Mouse (Mus musculus): ENCODE results near the gene Canx. TPM values are rescaled to one million over a fixed set of nuclear protein-coding genes. Genes with fewer than 3 reads are reported as not detected.
"Not testable (repeated sequence)": the region's sequence is repeated elsewhere in the genome, so short reads cannot be mapped to it uniquely, and the experiment has no call there.

The Canx gene
- polyA plus RNA-seq, 1 experiment from 2014 or later: 331 TPM

DNA sequence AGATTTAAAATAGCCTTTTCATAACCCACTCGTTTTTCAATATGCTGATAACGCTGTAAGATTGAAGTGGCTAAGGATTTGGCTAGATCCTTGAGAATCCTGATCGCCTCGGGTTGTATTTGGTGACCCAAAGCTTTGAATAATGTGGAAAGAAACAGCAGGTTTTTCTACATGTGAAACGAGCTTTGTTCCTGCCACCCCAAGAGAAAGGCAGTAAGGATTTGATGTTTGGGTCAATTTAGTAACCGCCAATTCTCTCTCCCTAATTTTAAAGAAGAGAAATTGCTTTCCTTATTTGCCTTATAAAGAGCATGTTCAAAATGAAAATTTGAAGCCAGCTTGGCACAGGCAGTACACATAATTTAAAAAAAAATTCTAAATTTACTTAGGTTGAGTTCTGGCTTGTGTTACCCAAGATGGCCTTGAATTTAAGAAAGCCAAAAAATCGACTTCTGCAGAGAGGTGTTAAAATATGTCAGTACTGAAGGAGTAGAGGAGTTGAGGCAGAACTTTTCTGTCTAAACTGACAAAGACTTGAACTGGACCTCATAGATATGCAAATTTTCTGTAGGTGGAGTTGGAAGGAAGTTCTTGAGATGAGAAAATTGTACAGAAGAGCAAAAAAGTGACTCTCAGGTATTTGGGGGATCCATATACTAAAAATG is 961 bp upstream of the Canx start:
- no peak for ATAC-seq (ENCODE audit: low FRiP score, low read depth)
- Histone ChIP-seq H3K36me3 (peaks cover 5% of the 10 kb centered on the region; the same call in 1 of the 2 replicates), H3K27me3 (no peaks in the 10 kb centered on the region), H3K4me1 (peaks cover 34% of the 10 kb centered on the region), H3K9ac (peak overlapping the region; percentile 80), H3K4me3 (peak overlapping the region; percentile 94), H3K9me3 (no peaks in the 10 kb centered on the region), H3K4me2 (replicated peaks) (peak overlapping the region; percentile 72), H3K27ac (peak overlapping the region; percentile 88)
- 4% methylated on average over 7 of the region's 7 CpGs for WGBS

GRCm38 (mm10) chr11:50324751-50325471 is 562 bp downstream of the Canx start:
- Histone ChIP-seq H3K4me2 (replicated peaks) (peak overlapping the region; percentile 83), H3K27ac (peak overlapping the region; percentile 88), H3K36me3 (peaks cover 7% of the 10 kb centered on the region; the same call in 1 of the 2 replicates), H3K9ac (peak overlapping the region; percentile 97), H3K4me3 (peak overlapping the region; percentile 94), H3K9me3 (no peaks in the 10 kb centered on the region), H3K4me1 (peaks cover 34% of the 10 kb centered on the region), H3K27me3 (no peaks in the 10 kb centered on the region)
- ATAC-seq (ENCODE audit: low FRiP score, low read depth): peak; percentile 76
- under 1% methylated on average over 34 of the region's 34 CpGs for WGBS

DNA sequence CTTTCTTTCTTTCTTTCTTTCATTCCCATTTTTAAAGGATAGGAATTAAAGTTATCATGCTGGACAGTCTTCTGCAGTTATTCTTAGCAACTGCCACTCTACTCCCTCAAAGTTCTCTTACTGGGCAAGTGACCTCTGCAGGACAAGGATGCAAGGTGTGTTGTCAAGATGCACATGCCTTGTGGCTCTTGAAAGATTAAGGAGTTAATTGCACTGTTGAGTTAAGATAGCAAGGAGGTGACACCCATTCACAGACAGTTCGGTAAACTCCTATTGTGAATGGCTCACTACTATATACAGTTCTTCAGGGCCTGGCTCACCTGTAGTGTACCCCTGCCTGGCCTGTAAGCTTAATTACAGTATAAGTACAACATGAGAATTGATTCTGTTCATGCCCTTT is 1.6 kb downstream of the Canx start:
- peak overlapping the region; percentile 97 for H3K9ac ChIP-seq
- H3K4me3 ChIP-seq: peak overlapping the region; percentile 94
- no peaks in the 10 kb centered on the region for H3K27me3 ChIP-seq
- ATAC-seq (ENCODE audit: low FRiP score, low read depth): no peak
- H3K9me3 ChIP-seq: no peaks in the 10 kb centered on the region
- H3K4me2 ChIP-seq (replicated peaks): peak overlapping the region; percentile 83
- 36% methylated on average over 1 of the region's 1 CpGs for WGBS
- H3K4me1 ChIP-seq: peaks cover 34% of the 10 kb centered on the region
- peaks cover 14% of the 10 kb centered on the region for H3K36me3 ChIP-seq
- no peak overlapping the region for H3K27ac ChIP-seq

- no peak overlapping the region for H3K4me3 ChIP-seq
- peaks cover 10% of the 10 kb centered on the region for H3K36me3 ChIP-seq
- 0 out of 2 replicates have a peak overlapping the region, but pooled peaks have one; percentile 9 for H3K4me2 ChIP-seq (replicated peaks)
- H3K27me3 ChIP-seq: no peaks in the 10 kb centered on the region
- peaks cover 34% of the 10 kb centered on the region for H3K4me1 ChIP-seq
- ATAC-seq (ENCODE audit: low FRiP score, low read depth): no peak
- no peaks in the 10 kb centered on the region for H3K9me3 ChIP-seq
- H3K9ac ChIP-seq: no peak overlapping the region
- no peak overlapping the region for H3K27ac ChIP-seq
Observed at GRCm38 (mm10) chr11:50322345-50322744, 3.1 kb downstream of the Canx start.

- Histone ChIP-seq H3K4me3 (no peak overlapping the region), H3K27me3 (no peaks in the 10 kb centered on the region), H3K9ac (no peak overlapping the region), H3K27ac (no peak overlapping the region), H3K9me3 (no peaks in the 10 kb centered on the region), H3K4me1 (peaks cover 29% of the 10 kb centered on the region), H3K4me2 (replicated peaks) (no peak overlapping the region), H3K36me3 (peaks cover 12% of the 10 kb centered on the region)
- ATAC-seq (ENCODE audit: low FRiP score, low read depth): no peak
- WGBS: 94% methylated on average over 6 of the region's 6 CpGs
Observed at GRCm38 (mm10) chr11:50321239-50321638, 4.2 kb downstream of the Canx start.

DNA sequence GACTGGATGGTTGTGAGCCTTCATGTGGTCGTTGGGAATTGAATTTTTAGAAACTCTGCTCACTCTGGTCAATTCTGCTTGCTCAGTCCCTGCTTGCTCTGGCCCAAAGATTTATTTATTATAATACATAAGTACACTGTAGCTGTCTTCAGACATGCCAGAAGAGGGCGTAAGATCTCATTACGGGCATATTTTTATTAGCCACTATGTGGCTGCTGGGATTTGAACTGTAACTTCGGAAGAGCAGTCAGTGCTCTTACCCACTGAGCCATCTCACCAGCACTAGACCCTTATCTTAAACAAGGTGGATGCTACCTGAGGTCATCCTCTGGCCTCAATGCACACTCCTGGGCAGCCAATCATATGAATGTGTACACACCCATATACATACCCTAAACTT is 6.1 kb downstream of the Canx start:
- peaks cover 12% of the 10 kb centered on the region for H3K36me3 ChIP-seq

GRCm38 (mm10) chr11:50312803-50313202 is 12.7 kb downstream of the Canx start:
- Histone ChIP-seq H3K4me2 (replicated peaks) (no peak overlapping the region), H3K36me3 (peaks cover 35% of the 10 kb centered on the region), H3K27ac (no peak overlapping the region), H3K4me1 (no peaks in the 10 kb centered on the region), H3K9ac (no peak overlapping the region), H3K27me3 (no peaks in the 10 kb centered on the region), H3K9me3 (no peaks in the 10 kb centered on the region), H3K4me3 (no peak overlapping the region)
- no peak for ATAC-seq (ENCODE audit: low FRiP score, low read depth)
- WGBS: 95% methylated on average over 2 of the region's 2 CpGs

More for the DNA sequence above, 6.1 kb downstream of the Canx start:
- not testable (repeated sequence) for H3K9ac ChIP-seq; H3K27ac ChIP-seq; H3K4me3 ChIP-seq; H3K27me3 ChIP-seq; H3K9me3 ChIP-seq; ATAC-seq (ENCODE audit: low FRiP score, low read depth); H3K4me2 ChIP-seq (replicated peaks)
- 90% methylated on average over 4 of the region's 4 CpGs for WGBS
- peaks cover 26% of the 10 kb centered on the region for H3K4me1 ChIP-seq

DNA sequence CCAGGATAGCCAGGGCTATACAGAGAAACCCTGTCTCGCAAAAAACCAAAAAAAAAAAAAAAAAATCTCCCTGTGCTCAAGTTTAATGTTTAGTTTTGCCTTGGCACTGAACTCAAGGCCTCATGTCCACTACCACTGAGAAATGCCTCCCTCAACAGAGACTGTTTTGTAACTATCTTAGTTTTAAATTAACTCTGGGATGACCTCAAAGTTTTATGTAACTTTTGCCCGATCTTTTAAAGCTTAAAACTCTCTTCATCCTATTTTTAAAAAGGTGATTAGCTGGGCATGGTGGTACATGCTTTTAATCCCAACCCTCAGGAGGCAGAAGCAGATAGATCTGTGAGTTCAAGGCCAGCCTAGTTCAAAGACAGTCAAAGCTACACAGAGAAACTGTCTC is 22.1 kb downstream of the Canx start:
- Histone ChIP-seq H3K4me2 (replicated peaks) (no peak overlapping the region), H3K4me3 (no peak overlapping the region), H3K9me3 (no peaks in the 10 kb centered on the region), H3K4me1 (no peaks in the 10 kb centered on the region), H3K36me3 (peaks cover 92% of the 10 kb centered on the region), H3K27me3 (no peaks in the 10 kb centered on the region), H3K9ac (no peak overlapping the region), H3K27ac (no peak overlapping the region)
- ATAC-seq (ENCODE audit: low FRiP score, low read depth): no peak
- 87% methylated on average over 2 of the region's 2 CpGs for WGBS

GRCm38 (mm10) chr11:50292190-50292855 is 33.1 kb downstream of the Canx start, which contains the start of gene Maml1:
Gene Maml1, minus strand, starts transcription at chr11:50292311.
- peak; percentile 98 for ATAC-seq (ENCODE audit: low FRiP score, low read depth)
- H3K4me1 ChIP-seq: peaks cover 24% of the 10 kb centered on the region
- H3K27ac ChIP-seq: peak within 1 kb of the TSS; percentile 98
- peak within 1 kb of the TSS; percentile 100 for H3K9ac ChIP-seq
- peaks cover 50% of the 10 kb centered on the region for H3K36me3 ChIP-seq
- no peaks in the 10 kb centered on the region for H3K9me3 ChIP-seq
- H3K27me3 ChIP-seq: no peaks in the 10 kb centered on the region
- peak within 1 kb of the TSS; percentile 100 for H3K4me3 ChIP-seq
- under 1% methylated on average over 45 of the region's 45 CpGs for WGBS
- peak within 1 kb of the TSS; percentile 86 for H3K4me2 ChIP-seq (replicated peaks)

DNA sequence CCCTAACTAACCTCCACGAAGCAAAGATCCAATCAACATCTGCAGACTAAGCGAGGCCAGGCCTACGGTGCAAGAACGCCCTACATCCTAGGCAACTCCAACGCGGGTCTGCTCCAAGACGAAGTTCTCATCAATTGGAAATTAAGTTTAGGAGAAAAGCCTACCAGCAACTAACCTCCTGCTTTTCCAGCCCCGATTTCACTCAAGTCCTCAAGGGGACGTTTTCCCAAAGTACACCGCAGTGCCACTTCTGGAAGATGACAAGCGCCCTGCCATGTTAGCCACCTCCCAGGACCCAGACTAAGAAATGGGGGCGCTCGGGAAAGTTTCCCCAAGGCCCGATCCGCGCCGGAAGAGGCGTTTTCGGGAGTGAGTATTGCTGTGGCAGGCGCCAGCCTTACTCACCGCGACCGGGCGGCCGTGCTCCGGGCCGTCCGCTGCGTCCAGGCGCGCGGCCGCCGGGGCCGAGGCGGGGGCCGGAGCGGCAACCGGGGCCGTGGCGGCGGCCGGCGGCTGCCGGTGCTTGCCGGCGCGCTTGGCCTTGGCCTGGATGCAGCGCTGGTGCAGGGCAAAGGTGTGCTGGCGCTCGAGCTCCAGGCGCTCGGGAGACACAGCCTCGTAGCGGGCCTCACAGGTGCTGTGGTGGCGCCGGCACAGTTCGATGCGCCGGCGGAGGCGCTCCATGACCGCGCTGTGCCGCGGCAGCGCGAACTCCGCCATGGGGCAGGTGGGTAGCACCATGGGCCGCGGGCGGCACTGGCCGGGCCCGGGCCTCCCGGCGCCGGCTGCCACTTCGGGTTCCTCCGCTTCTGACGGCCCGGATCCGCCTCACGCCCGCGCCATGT is 33.9 kb downstream of the Canx start:
- Histone ChIP-seq H3K4me3 (peak overlapping the region; percentile 100), H3K27ac (peak overlapping the region; percentile 98), H3K27me3 (no peaks in the 10 kb centered on the region), H3K9ac (peak overlapping the region; percentile 100), H3K36me3 (peaks cover 50% of the 10 kb centered on the region), H3K4me2 (replicated peaks) (peak overlapping the region; percentile 86), H3K4me1 (peaks cover 24% of the 10 kb centered on the region), H3K9me3 (no peaks in the 10 kb centered on the region)
- peak; percentile 71 for ATAC-seq (ENCODE audit: low FRiP score, low read depth)
- WGBS: under 1% methylated on average over 72 of the region's 85 CpGs

DNA sequence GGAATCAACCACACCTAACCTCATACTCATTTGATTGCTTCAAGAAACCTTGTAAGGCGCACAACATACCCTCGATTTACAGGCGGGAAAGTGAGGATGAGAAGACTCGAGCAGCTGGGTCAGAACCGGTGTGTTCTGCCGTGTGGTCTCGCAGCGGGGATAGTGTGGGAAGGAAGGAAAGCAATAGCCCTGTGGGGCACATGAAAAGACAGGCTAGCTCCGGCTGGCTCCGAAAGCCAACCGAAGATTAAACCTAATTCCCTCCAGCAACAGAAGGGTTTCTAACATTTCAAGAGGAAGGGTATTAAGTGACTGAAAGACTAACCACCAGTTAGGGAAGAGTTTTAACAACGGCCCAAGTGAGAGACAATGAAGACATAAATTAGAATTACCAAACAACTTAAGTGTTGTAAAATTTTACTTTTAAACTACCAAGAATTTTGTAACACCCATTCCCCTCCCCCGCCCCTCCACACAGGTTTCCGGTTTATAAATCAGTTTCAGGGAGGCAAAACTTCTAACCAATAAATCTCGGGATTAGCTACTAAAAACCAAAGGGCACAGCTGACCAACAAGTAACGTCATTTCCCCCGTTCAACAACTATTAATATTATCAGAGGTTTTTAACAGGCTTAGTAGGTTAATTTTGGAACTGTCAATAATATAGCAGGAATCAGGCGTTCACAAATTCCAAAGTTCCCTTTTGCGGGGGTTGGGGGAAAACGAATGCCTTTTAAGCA is 34.8 kb downstream of the Canx start:
- Histone ChIP-seq H3K9ac (peak overlapping the region; percentile 100), H3K36me3 (peaks cover 54% of the 10 kb centered on the region), H3K4me1 (peaks cover 27% of the 10 kb centered on the region), H3K27me3 (no peaks in the 10 kb centered on the region), H3K27ac (peak overlapping the region; percentile 98), H3K4me2 (replicated peaks) (peak overlapping the region; percentile 86), H3K9me3 (no peaks in the 10 kb centered on the region), H3K4me3 (peak overlapping the region; percentile 100)
- 3% methylated on average over 20 of the region's 20 CpGs for WGBS
- no peak for ATAC-seq (ENCODE audit: low FRiP score, low read depth)
